Mouse (Mus musculus): ENCODE measurements around the gene Zic2.
A peak's percentile ranks its signal among the peaks of the same experiment; 100 is the strongest.

Gene Zic2

DNA sequence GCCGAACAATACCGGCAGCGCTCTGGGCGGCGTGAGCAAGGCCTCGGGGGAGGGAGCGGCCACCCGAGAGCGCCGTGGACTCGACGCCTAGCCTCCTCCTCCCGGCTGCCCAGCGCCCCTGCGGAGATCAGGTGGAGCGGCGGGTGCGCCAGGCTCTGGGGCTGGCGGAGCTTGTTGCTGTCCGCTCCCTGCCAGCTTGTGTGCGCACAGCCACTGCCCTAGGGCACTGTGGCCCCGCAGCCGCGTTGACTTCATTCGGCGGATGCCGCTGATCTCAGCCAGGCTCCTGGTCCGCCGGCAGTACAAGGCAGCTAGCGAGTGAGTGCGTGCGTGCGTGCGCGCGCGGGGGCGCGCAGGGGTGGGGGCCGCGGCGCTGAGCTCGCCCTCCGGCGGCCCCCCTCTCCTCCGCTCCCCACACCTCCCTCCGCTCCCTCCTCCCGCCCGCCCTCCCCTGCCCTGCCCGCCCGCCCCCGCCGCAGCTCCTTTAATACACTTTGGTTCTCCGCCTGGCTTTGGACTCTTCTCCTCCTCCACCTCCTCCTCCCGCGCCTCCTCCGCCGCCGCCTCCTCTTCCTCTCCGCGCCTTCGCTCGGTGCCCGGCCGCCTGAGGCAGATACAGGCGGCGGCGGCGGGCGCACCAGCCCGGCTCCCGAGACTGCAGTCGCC is at the start of gene Zic2:
Zic2 (plus strand) TSS at position 545 of the 666 bp plus-strand sequence.
- DNase-seq = peak; percentile 96

DNA sequence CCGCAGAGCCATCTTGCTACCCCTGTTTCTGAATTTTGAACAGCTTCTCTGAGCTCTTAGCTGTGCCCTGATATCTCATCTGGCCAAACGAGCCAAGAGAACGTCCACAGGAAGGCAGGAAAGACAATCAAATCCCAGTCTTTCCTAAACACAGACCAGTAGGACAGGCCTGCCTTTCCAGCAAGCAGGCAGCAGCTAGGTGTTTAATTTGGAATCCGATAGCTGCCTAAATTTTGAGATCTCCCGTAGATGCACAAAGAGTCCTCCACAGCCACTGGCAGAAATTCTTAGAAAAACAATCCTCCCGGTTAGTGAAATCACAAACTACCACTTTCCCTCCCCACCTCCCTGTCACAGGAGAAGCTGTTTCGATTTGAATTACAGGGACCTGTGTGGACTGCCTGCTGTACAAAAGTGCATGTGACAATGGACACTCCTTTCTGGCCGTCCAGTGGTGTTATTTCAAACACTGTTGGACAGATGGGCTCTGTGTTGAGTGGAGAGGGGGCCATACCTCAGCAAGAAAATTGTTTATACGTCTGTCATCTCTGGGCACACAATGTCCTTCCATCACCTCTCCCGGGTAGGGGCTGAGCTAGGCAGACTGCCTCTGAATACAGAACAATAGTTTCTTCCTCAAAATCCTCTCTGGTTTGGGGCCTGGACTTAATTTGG is 48.6 kb upstream of the Zic2 start:
- DNase-seq = no peak

DNA sequence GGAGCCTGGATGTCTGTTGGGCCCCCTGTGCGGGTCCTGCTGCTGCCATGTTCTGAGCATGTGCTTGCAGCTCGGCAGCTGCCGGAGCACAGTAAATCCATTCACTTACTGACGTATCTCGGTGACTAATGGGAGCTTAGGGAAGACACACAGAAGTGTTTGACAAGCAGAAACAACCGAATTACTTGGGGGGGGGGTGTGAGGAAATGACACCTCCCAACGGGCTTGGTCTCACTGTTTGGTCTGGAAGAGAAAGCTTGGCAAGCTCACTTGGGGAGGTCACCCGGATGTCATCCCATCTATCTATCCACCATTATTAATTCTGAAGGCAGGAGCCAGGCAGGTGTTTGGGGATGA is 48.1 kb upstream of the Zic2 start:
- DNase-seq = no peak

DNA sequence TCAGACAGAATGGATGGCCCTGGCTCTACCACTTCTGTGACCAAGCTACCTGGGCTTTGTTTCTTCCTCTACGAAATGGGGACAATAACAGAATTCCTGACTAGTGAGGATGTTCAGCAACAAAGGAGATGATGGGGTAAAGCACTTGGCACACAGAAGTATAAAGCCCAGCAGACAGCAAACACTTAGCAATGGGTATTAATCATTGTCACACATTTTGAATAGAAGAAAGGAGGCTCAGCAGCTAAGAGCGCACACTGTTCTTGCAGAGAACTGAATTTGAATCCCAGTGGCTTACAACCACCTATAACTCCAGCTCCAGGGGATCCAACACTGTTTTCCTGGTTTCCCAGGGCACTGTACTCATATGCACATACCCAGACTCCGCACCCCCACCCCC is 47.6 kb upstream of the Zic2 start:
- DNase-seq = no peak

DNA sequence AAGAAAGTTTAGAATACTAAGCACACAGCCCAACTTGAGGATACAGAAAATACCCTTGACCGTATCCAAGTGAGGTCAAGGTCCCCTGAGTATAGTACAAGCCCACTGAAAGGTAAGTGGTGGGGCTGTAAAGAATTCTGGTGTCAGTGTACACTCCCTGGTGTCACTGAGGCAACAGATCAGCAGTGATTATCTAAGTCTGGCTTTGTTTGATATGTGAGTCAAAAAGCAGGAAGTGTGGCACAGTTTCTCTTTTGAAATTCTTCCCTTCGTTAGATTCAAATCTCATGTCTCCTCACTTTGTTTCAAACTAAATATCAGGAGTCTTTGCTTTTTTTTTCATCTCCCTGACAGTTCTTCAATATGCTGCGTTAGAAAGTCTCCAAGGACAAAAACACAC is 42.7 kb upstream of the Zic2 start:
- DNase-seq = no peak

DNA sequence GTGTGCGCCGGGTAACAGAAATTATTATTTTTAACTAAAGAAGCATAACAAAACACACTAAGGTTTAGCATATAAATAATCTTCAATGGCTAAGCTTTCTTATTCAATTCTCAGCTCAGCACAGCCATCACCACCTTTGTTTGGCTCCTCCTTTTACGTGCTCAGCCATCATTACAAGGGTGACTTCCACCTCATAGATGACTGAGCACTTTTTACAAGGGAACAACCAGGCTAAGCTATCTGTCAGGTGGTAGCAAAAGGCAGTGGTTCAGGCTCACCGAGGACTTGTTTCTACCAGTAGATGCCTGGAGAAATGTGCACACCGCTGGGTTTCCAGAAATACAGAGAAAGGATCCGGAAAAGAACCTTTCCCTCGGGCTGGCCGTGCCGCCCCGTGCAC is 41.2 kb upstream of the Zic2 start:
- DNase-seq = no peak

DNA sequence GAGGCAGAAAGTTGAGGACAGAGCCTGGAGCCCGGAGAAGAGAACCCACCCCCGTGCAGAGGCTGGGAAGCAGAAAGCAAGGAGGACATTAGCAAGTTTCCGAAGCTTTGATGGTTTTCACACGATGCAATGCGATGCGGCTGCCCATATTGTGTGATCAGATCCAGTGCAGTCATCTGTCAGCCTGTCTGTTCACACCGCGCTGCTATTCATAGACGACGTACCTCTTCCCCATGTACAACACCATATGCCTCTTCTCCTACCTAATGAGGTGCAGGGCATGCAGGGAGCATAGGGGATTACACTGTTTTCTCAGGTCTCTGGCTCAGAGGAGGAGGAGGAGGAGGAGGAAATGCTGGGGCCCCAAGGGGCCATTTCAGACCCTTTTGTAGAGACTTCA is 38.4 kb upstream of the Zic2 start:
- no peak for DNase-seq

DNA sequence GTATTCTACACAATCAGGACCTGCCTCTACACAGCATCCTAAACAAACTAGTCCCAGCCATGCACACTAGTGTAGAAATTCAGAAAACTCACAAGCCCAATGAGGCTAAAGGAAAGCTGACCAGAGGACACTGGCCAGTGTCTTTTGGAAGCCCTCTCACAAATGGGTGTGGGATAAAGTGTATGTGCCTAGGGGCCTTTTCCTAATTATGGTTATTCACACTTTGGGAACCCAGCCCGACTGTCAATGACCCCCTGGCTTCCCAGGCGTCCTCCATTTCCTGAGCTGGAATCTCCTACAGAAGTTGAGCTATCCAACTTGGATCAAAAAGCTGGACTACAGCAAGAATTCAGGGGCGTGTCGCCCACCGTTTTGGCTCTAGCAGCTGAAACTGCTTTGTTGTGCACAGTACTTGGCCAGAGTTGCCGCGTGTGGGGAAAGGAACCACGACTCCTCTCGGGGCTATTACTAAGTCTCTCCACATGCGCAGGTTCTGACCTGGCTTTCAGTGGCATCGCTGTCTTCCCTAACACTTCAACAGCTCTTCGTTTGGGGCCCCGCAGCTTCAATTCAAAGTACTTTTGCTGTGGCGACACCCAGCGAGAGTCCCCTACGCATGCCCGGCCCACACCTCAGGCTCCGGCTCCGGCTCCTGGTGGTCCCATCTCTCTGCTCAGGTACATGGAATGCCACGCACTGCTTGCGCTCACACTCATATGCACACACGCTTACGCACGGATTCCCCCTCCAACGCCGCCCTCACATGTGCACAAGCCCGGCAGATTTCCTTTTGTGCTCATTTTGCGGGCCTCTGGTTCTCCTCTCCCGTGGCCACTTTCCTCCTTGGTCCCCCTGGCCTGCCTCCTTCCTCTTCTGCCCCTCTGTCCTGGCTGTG is 25.4 kb upstream of the Zic2 start:
- DNase-seq = peak; percentile 48

DNA sequence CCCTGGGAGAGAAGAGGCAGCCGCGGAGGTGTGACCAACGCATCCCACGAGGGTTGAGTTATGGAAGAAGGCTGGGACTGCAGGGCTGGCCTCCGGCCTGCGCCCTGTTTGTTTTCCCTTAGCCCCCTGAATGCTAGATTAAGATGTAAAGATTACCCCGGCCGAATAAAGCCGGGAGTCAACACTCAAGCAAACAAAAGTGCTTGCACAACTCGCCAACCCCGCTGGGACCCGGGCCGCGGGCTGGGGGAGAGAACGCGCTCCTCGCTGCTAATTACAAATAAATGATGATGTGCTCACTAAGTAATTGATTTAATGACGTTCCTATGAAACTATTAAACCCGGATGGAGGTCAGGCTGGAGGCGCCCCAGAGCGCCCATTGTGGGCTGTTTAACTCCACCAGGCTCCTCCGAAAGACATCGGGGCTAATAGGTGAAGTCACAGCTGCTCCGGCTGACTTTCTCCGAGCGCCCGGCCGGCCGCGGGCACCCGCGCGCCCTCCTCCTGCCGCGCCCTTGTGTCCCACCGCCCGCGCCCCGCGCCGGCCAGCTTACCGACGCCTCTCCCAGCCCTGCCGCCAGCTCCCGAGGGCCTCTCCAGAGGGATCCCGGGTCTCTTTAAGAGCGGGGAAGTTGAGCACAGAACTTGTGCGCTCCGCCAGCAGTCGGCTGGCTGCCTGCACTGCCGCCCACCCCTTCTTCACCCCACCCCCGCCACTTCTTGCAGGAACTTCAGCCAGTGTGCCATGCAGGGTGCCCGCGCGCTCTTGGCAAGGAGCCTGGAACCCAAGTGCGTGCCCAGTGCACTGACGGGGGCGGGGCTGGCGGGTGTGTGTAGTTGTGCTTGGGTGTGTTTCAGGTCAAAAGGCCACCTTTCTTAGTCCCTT is 24.5 kb upstream of the Zic2 start, which contains the start of gene Gm5089:
Gm5089 (minus strand) TSS at position 620 of the 887 bp plus-strand sequence.
- DNase-seq = peak; percentile 78

DNA sequence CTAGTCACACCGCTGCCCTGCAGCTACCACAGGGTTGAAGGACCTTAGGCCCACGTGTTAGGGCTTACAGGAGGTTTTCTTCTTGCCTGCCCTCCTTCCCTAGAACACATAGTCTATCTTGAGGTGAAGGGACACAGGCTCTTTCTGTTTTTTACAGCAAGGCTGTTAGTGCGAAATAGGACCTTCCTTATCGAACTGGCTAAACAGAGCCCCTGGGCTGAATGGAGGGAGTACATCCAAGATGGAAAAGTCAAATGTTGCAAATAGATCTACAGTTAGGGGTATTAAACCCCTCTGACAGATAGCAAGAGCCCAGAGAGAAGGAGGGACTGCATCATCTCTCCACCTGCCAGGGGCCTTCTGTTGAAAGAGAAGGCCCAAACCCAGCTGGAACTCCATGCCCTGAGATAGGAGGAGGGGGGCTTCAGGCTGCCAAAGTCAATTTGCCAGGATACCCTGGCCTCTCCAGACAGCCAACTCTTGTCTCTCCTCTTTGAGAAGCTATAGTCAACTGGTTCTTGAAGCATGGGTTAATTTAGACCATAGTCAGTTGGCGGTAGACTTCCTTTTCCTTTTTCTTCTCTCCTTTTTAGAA is 23.6 kb upstream of the Zic2 start:
- no peak for DNase-seq

DNA sequence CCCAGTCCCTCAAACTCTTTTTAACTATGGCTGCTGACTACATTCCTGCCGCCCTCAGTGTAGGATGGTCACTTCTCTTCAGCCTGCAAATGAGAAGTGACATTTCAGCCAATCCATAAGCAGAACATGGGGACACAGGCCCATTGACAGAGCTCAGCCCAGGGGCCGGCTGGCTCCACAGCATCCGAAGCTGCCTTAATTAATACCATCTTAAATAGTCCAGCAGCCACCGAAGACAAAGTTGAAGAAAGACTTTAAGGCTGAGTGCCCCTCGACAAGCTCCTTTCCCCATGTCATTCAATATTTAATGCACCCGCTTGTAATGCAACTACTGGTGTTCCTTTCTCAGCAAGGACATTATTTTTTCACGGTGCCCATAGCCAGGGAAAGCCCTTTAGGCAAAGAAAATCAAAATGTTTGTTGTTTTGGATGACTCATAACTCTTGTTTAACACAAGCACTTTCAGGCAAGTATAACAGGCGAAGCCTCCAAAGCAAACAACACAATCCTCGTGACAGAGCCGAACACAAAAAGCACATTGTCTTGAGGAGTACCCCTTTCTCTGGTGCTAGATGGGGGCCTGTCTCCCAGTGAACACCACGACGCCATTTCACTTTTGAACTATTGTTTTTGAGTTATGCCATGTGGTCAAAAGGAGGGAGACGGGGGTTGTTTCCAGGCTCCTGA is 22.4 kb upstream of the Zic2 start:
- peak; percentile 38 for DNase-seq

DNA sequence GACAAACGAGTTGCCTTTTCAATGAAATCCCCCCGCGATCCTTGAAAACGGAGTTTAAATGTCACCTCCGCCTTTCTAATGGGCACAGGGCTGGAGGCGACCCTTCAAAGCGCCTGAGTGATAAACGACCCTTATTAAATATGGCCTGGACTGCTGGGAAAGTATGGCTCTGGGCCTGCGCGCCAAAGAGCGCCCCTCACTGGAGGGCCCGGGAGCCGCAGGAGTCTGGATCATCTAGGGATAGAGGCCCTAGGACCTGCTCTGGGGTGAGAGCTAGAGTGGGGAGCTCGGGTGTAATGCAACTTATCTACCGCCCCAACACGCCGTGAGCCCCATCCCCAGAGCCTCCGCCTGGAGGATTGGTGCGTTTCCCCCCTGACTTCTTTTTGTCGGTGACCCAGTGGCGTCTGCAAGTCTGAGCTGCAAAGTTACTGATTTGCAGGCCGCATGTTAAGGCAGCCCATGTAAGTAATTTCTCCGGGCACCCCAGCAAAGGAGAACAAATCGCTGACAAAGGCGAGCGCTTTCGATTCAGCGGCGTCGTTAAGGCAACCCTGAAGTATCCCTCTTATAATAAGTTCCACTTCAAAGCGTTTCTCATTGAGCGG is 21.7 kb upstream of the Zic2 start:
- peak; percentile 65 for DNase-seq

DNA sequence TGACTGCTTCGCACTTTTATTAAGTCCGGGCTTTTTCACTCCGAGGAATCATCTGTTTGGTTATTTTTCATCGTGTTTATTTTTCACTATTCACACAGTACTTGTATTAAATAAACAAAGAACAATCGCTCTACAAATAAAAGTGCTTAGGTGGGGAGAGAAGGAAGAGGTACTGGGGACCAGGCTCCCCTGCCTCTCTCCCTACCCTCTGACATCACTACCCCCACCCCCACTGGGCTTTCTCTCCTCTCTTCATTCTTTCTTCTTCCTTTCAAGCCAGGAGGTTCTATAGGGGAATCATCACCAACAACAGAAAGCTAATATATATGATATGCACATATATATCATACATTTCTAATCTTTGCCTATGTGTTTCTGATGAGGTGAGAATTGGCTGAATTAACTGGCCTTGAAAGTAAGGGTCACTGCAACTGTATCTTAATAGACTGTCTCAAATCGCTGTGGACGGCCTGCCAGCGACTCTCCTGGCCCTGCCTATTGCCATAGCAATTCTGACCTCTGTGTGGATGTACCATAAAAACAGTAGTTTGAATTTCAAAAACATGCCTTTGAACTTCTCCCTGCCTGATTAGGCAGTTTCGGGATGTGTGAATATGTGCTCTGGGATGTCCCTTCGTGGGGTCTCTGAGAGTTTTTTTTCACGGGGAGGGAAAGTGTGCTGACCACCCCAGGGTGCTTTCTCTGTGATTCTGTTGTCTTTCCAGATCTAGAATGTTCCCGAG is 21.1 kb upstream of the Zic2 start:
- DNase-seq = peak; percentile 47

DNA sequence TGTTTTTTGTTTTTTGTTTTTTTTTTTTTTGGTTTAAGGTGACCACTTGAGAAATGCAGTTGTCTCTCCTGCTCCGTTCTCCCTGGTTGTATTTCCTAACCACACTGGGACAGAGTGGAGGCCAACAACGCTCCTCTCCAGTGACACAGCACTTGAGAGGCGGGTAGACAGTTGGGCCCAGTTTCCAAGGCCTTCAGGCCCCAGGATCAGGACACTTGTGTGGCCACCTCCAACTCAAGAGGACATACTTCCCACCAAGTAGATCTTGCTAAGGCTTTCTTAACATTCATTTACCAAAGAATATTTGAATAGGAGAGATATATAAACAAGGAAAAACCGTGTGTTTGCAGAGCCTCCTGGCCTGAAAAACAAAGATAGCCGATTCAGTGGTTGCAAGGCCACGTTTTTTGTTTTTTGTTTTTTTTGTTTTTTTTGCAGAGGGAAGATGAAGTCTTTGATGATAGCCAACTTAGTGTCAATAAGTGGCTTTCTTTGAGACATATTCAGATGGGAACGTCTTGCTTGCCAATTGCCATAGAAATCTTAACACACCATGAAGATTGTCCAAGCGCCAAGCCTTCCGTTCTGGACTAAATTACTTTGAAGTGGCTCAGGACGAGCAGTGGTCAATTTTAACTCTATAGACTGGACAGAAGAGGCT is 20.2 kb upstream of the Zic2 start:
- peak; percentile 55 for DNase-seq

DNA sequence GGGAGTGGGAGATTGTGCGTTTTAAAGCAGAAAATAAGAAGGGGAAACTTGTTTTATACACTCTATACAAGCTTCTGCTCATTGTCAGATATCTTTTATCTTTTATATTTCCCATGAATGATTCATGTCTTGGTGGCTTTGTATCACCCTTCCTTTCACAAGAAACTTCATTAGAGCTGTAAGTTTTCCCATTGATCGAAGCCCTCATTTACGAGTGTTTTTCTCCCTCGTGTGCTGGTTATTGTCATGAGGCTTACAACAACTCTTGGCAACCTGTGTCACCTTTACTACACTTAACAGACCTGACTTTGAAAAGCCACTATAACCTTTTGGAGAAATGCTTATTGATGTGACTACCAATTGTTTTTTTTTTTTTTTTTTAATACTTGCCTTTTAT is 19.7 kb upstream of the Zic2 start:
- no peak for DNase-seq

DNA sequence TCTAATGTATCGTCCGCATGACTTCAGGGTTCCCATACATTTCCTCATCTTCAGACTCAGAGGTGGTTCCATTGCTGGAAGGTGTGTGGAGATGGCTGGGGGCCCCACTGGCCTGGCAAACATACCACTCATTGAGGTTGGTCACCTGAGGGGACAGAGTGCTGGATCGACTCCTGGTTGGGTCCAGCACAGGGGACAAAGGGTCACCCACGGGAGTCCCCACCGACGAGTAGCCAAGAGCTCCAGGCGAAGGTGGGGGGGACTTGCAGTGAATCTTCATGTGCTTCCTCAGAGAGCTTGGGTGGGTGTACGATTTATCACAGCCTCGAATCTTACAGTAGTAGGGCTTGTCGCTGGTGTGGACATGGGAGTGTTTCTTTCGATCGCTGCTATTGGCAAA is 15.9 kb upstream of the Zic2 start:
- peak; percentile 46 for DNase-seq

DNA sequence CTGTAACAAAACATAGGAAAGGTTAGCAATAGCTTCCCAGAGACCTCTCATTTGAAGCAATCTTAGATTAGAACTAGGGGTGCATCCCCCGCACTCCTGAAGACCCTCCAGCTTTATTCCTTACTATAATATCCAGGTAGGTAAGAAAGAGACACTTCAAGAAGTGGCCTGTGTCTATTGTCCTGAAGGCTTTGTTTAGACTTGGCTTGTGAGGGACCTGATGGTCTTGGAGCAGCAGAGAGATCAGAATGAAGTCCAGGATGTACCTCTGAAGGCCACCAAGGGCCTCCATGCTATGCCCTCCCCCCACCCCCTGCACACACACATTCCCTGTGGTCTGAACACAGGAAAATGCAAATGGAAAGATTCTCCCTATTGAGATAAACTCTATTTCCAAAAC is 15.5 kb upstream of the Zic2 start:
- DNase-seq = no peak

DNA sequence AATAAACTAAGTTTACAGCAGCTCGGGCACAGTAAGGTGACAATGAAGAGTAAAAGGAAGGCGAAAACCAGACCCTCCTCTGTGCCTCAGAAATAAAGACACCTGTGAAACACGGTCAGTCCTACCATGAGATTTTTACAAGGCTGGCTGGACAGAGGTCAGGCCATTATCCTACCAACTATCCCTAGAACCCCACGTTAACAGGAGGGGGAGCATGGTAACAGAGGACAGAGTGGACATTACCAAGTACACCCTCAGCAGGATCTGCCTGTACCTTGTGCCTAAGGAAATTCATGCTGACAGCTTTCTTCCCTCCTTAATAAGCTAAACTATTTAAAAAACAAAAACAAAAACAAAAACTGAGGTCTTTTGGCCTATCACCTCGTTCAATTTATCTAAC is 15.0 kb upstream of the Zic2 start:
- peak; percentile 42 for DNase-seq

DNA sequence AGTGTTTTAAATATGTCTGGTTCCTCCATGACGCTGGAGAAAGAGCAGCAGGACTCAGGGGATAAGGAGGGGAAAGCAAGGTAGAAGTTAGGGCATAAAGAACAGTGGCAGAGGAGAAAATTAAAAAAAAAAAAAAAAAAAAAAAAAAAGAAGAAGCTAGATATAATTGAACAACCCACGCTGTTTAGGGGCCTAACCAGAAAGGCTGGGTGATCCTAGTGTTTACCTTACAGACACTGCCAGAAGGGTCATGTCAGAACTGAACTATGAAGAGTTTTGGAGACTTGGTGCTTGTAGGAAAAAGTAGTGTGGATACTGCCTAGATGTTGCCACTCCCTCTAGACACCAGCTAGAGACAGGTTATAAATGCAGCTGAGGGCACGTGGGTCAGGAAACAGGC is 13.7 kb upstream of the Zic2 start:
- DNase-seq = no peak

DNA sequence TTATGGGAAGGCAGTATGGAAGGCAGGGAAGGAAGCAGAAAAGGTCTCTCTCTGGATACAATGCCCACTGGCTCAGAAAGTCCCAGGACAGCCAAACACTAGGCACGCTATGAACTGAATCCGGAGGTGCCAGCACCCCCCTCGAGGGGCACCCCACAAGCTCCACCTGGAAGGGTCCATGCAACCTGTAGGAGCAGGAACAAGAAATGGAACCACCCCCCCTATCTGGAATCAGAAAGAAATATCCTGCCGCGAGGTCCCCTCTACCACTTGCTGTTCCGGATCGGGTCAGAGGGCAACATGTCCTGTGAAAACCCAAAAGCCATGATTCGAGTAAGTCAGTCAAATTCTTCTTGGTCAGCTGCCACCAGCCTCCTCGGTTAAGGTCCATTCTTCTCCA is 13.3 kb upstream of the Zic2 start:
- DNase-seq = peak; percentile 66

Measured in cerebellum, adult 9-10 months (tissue).